Mouse (Mus musculus) frontal cortex, adult (tissue): ENCODE results near the gene Sorcs2.
A peak's percentile ranks its signal among the peaks of the same experiment; 100 is the strongest.
"Not testable (repeated sequence)": the region's sequence is repeated elsewhere in the genome, so short reads cannot be mapped to it uniquely, and the experiment has no call there.

Experiments
- ATAC-seq: cut with Nextera tagmentation; 2 replicates; pipeline ENCODE4 v1.9.2; 2017; ENCODE audit warnings: mild to moderate bottlenecking, moderate library complexity, mixed read lengths; ENCODE audit not compliant: low TSS enrichment

Gene Sorcs2

DNA sequence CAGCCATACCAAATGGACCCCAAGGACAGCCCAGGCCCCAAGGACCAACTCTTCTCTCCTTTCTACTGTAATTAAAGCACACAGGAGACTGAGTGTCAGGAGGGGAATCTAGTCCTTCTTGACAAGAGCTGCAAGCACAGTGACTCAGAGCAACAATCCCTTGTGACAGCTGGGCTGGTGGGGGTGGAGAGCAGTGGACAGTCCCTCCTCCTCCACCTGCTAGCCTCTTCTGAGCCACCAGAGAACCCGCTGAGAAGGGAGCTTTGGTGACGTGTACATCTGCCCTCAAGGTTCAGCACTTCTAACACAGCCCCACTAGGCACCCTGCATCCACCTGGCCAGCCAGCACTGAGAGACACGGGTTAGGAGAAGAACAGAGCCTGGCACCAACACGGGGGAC, 96.8 kb downstream of the Sorcs2 start:
- peak; percentile 71; the same call in 1 of the 2 replicates for ATAC-seq

DNA sequence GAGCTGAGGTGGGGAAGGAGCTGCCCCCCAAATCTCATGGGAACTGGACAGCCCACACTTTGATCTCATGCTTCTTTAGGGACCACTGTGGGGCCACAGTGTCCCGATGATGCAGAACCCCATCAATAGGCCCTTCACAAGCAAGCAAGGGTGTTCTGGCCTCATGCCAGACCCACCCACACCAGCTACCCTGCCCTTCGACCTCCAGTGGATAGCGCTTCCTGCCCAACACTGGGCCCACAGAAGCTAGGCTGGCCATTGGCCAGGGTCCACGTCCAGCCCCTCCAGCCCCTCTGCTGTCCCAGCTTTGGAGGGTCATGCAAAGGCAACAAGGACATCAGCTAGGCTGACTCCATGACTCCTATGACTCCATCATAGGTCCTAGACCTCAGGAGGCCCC, 99.9 kb downstream of the Sorcs2 start:
- ATAC-seq, result no peak

DNA sequence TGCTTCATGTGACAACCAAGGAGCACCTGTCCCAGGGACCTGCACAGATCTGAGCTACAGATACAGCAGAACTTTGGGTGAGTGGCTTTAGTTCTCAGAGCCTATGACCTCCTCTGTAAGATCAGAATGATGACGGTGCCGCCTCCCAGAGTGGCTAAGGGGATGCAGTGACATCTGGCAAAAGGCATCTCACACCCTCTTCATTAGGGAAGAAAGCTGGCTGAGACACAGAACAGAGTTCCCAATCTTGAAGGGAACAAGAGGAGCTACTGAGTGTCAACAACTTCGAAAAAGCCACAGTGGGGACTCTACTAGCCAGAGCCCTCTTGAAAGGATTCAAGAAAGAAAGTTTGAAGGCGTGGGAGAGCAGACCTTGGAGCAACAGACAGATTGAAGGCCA, 100.7 kb downstream of the Sorcs2 start:
- no peak for ATAC-seq

DNA sequence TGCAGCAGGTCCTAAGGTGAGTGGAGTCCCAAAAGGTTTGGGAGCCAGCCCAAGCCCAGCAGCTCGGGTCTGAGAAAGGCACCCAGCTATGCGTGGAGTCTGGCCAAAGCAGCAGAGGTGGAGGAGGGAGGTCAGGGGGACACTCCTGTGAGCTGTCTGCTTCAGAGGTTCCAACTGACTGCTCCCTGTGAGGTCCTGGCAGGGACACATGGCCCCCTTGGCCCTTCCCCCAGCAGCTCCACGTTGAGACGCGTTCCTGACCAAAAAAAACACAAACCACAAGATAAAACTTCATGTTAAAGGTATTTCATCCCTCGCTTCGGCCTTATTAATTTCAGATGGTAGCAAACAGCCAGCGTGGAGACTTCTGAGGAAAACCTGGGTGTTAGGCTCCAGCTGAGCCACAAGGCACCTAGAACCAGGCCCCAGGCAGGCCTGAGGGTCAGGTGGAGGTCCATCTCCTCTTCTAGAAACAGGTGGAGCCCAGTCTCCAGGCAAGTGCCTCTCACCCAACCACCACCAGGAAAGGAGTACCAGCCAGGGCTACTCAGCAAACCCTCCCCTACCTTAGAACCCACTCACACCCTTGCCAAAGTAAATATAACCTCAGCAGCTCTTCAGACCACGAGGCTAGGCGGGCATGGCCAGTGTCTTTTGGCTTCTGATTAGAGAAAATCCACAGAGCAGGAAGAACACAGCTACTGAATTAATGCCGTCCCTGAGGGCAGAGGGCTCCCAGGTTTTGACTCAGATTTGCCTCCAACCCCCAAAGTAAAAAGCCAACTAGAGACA, 104.6 kb downstream of the Sorcs2 start:
- ATAC-seq, result no peak

DNA sequence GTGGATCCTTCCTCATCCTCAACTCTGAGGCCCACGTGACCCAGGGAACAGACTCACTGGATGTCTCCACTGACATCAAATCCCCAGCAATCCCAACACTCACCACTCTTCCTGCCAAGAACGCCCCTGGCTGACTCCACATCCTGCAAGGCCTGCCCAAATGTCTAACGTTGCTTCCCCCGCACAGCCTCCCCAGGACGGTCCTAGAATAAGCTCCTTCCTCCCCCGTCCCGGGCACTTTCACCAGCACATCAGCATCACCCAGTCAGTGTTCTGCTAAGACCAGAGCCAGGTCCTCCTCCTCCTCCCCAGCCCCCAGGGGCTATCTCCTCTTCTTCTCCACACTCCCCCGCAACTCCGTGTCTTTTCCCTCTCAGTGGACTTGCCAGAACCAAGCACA, 105.6 kb downstream of the Sorcs2 start:
- no peak; the same call in 1 of the 2 replicates for ATAC-seq

DNA sequence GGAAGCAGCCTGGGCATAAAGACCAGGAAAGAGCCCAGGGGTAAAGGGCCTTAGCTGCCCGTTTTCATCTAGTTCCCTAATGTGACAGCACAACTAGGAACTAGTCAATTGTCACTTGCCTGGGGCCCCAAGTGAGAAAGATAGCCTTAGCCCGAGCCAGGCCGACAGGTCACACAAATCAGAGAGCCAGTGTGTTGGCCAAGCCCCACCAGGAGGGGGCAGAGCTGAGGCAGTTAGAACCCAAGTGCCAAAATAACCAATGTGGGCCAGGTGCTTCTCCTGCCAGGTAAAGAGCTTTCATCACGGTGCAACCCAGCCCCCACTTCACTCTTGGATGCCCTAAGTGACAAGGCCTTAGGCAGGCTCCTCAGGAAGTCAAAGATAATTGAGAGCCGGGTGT, 106.7 kb downstream of the Sorcs2 start:
- ATAC-seq, result no peak

DNA sequence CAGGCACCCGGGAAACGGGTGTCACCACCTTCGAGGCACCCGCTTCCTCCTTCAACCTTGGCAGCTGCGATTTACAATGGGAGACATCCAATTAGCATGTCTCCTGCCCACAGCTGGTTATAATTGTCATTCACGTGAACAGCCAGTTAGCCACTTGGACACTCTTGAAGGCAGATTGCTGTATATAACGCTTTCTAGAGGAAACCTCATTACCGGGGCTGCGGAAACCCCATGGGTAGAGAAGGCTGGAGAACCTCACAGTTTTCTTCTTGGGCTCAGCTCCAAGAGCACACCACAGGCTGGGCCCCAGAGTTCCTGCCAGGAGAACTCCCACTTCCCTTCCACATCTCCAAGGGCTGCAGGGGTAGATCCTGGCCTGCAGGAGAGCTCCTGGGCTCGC, 112.5 kb downstream of the Sorcs2 start:
- peak; percentile 80 for ATAC-seq

DNA sequence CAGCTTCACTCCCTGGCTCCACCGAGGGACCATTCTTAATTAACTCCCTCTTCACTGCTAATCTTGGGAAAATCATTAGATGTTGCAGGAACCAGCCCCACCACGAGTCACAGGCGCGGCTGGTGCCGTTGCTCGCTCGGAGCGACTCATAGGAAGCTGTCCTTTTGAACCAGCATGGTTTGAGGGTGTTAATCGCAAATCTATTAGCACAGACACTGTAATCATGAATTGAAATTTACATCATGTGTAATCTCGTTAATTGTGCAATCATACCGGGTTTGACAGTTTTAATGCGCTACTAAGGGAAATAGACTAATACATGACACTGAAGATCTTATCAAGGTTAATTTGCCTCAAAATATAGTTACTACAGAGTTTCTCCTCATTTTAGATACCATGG, 118.0 kb downstream of the Sorcs2 start:
- no peak for ATAC-seq

DNA sequence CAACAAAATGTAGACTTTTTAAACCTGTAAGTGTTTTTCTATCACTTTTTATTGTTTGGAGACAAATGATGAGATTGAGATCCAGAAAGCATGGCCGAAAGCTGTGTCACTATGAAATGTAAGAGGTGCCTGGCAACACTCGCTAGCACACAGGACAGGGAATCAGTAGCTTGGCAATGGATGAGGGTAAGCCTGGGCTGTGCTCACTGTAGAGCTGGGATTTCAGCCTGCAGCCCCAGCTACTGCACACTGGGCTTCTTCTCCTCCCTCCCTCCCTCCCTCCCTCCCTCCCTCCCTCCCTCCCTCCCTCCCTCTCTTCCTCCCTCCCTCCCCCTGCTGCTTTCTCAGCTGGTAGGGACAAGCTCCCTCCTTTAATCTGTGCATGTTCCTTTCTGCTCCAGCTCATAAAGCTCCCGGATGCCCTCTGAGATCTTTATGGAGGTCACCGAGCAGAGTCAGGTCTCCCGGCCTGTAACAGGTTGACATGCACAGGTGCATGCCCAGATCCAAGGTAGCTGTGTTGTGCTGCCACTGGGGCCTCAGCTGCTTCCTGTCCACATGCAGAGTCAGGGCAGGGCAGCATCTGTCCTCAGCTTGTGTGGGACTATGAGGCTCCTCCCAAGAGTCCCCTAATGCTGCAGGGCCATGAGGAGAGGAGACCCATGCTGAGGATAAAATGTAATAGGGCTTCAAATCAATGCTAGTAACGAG, 123.1 kb downstream of the Sorcs2 start:
- ATAC-seq, result no peak

DNA sequence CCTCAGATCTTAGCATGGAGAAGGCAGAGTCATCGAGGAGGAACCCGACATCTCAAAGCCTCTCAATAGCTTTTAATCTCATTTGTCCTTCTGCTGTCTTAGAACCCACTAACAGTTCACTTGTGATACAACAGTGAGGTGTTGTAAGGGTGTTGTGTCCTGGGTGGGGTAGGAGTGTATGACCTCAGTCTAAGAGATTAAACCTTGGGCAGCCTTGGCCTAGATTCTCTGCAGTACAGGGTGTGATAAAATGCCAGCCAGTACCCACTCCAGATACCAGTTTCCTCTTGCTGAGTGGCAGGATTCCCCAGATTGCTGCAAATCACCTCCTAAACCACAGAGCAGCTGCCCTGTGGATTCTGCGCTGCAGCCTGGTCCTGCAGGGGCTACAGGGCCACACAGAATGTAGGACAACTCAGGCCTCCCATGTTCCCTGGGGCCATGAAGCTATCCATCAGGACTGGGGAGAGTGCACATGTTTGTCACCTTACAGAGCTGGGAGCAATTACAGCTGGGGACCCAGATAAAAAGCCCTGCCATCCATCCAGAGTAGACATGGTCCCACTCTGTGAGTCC, 130.7 kb downstream of the Sorcs2 start:
- no peak for ATAC-seq

DNA sequence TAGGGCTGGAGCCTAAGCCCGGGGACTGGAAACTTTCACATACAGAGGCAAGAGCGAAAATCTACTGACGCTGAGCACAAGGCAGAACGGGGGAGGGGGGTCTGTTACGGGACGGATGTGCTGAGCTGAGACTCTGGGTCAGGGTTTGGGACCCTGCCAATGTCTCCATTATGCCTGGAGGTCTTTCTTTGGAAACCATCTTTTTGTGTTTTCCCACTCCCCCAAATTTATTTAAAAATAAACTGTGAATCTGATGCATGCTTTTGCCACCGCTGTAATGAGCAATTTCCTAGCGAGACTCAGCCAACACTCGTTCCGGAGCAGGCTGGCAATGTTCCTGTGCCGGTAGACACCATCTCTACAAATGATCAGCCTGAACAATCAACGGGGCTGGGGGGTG, 137.1 kb downstream of the Sorcs2 start:
- ATAC-seq, result peak; percentile 64

DNA sequence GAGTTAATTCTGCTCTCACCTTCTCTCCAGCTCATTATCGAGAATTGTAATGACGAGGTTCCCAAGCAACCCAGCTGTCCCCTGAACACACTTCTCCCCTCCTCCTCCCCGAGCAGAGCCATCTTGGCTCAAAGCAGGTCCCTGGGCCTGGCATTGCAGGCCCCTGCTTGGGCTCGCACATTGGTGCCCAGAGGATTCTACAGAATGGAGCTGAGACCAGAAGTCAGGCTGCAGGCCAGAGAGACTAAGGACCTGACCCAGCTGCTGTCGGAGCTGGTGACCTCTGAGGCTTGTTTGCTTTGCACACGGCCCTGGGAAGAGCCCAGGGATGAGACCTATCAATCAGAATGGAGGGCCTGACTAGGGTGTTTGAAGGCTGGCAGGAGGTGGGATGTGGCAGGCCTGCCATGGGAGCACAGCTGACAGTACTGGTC, 138.2 kb downstream of the Sorcs2 start:
- no peak for ATAC-seq

DNA sequence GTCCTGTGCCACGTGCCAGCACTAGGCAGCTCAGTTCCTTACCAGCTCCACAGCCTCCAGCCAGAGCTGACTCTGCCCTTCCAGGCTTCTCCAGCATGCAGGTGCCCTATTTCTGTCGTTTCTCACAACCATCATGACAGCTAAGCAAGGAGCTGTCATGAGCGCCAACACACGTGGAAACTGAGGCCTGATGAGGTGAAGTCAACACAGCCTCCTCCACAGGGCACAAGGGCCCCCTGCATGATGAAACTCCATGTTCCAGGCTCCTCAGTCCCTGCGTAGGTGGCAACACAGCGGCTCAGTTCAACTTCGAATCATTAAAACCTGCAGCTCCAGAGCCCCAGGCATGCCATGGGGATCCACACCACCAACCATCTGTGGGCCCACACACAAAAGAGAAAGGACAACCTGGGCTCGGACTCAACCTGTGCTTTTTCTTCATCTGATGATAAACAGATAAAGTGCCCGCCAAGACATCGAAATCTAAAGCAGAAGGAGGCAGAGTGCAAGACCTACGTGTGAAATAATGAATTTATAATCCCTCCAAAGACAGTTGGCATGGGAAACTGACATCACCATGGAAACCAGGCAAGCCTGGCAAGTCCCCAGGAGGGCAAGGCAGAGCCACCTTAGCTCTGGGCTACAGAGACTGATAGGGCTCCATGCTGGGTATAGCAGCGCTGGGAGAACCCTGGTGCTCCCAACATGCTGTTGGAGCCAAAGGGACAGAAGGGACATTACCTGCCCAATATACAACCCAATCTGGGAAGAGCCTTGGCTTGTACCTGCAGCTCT, 139.4 kb downstream of the Sorcs2 start:
- ATAC-seq, result no peak

DNA sequence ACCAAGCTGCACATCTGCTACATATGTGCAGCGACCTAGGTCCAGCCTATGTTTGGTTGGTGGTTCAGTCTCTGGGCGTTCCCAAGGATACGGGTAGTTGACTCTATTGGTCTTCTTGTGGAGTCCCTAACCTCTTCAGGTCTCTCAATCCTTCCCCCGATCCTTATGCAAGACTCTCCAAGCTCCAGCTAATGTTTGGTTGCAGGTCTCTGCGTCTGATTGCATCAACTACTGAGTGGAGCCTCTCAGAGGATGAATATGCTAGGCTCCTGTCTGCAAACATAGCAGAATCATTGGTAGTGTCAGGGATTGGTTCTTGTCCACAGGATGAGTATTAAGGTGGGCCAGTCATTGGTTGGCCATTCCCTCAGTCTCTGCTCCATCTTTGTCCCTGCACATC, 140.9 kb downstream of the Sorcs2 start:
- ATAC-seq, result no peak

DNA sequence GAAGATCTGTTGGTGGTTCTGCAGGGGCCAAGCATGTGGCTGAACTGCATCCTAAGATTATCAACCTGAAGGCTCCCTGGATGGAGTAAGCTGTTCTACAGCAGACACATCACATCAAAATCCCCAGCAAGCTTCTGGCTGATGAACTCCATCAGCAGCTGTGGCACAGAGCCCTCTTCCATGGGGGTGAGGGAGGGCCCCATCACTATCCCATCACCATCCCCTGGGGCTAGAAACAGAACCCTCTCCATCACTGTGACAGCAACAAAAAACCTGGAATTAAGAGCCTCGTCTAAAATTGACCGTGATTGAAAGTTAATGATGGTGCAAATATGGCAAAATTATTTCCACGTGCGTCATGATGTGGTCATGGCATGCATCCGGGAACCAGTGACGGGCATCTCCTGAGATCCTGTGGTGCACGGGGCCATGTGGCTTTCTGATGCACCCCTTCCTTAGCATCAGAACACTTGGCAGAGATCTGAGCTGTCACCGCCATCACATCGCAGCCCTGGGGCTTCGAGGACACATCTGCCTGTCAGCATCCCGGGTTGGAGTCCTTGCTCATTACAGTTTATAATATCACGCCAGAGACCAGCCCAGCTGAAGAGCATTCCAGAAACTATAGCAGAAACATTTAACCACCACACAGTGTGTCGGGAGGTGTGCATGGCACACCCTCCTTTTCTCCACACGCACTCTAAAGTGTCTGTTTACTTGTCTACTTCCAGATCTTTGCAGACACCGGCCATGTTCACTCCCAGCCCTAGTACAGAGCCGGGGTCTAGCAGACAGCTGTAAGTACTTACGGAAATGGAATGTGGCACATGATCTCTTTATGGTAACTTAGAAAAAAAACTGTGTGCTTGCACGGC, 143.1 kb downstream of the Sorcs2 start:
- no peak for ATAC-seq

DNA sequence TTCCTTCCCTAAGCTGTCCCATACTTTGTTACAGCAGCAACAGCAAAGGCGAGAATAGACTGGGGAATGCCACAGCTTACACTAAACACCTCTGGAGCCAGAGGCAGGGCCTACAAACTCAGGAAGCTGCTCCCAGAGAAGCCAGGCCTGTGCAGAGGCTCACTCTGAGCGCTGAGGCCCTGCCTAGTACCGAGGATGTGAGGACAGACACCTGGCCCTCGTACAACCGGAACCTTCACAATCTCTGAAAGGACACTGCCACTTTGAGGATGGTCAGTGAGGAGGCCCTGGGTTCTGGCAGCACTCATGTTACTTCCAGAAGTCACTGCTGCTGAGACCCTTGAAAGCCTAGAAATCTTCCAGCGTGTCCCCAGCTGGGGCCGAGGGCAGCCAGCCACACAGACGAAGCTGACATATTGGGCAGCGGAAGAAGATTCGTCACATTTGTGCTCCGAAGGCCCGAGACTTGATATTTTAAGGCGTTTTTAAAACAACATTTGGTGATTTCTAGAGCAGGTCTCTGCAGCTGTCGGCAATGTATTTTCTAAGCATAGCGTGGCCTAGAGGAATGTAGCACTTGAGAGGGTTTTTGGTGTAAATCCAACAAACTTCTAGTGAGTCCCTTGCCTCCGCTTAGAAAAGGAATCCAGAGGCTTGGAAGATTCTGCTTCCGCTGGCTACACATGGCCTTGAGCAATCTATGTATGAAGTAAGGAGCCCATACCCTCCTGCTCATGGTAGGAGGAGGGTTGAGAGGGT, 145.0 kb downstream of the Sorcs2 start:
- ATAC-seq, result peak; percentile 77

DNA sequence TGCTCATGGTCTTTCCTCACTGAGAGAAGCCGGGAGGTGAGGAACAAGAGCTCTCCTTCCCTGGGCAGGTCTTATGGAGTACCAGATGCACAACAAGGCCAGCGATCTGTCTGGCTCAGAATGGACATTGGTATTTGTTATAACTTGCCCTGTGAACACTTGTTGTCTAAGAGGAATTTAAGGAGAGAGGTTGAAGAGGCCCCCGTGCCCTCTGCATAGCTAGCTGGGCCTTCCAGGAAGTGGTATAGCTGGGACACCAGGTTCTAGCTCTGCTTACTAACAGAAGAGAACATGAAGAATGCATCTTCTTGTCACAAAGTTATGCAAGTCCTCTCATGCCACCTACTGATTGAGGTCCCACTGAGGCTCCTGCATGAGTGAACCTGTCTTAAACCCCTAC, 149.9 kb downstream of the Sorcs2 start:
- ATAC-seq, result no peak

DNA sequence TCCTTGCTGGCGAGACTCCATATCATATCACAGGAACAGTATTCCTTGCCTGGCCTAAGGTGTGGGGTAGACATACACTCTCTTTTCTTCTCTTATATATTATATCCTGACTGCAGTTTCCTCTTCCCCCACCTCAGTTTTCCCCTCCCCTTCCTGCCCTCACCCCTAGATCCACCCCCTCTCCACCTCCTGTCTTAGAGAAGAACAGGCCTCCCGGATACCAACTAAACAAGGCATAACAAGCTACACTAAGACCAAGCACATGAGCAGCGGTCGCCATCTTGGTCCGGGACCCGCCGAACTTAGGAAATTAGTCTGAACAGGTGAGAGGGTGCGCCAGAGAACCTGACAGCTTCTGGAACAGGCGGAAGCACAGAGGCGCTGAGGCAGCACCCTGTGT, 160.4 kb downstream of the Sorcs2 start:
- not testable (repeated sequence) for ATAC-seq

DNA sequence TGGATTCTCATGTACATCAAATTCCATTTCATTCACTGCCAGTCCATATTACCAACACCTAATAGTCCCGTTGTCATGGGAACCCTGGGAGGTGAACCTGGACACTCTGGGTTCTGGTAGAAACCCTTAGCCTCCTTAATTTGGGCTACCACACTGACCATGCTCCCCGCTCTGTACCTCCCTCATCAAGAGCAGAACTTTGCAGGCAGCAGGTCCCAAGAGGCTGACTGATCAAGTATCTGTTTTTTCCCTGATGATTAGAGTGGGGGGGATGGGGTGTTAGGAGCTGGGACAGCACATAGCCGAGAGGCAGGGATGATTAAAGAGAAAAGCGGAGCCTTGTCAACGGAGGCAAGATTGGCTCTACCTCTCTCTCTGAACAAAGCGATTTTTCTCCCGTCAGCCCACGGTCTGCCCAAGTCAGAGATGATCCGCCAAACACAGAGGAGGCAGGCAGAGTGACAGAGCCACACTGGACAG, 167.6 kb downstream of the Sorcs2 start:
- ATAC-seq, result no peak
